Comparison of ENCODE assay signal across 11 mouse cellular contexts in the genomic region with DNA sequence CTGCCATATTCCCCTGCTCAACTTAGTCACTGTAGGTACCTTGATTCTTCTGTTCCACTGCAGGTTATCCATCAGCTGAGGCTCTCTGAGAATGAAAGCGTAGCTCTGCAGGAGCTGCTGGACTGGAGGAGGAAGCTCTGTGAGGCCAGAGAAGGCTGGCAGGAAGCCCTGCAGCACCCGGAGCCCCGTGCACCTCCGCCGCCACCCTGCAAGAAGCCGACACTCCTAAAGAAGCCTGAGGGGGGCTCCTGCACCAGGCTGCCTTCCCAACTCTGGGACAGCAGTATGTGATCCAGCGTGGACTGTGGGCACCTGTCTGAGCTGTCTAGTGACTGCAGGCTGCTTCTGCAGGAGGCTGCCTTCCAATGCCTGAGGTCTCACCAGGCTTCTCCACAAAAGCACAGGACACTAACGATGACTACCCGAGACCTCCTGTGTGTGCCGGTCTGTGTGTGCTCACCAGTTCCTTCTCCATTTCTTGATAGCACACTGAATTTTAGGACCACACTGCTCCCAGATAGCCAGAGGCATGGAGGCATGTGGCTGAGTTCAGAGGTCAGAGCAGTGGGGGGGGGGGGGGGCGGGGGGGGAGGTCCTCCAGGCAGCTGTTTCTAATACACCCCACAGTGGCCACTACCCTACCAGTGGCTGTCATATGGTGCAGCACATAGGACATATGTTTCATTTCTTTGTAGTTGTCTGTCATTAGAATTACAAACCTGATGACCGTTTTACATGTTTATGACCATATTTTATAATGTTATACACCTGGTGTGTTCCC.
DNase-seq lines count a peak whose midpoint lies in the region; ATAC-seq lines count a peak whose summit lies in the region.
"Had no signal": no experiment of that assay in that cellular context is flagged by ENCODE, and none has a peak within 500 bp of the region (broad histone marks: within the 10 kb centered on the region; RNA-seq: fewer than 3 reads in every experiment).

No protein-coding gene starts in this region.

- H3K4me3 ChIP-seq in heart, embryonic 15.5 days = no peak overlapping the region
- H3K4me3 ChIP-seq in heart, embryonic 10.5 days = no peak overlapping the region
- H3K4me3 ChIP-seq in neural tube, embryonic 15.5 days (replicated peaks) = no peak overlapping the region
- H3K4me3 ChIP-seq in limb, embryonic 11.5 days (ENCODE audit: low read depth, low read length) = no peak overlapping the region

- H3K9ac ChIP-seq in heart, embryonic 15.5 days = no peak overlapping the region
- H3K9ac ChIP-seq in neural tube, embryonic 15.5 days (replicated peaks) = no peak overlapping the region
- no peak overlapping the region for H3K9ac ChIP-seq in limb, embryonic 11.5 days (ENCODE audit: low read length)

- H3K4me1 ChIP-seq in heart, embryonic 15.5 days (replicated peaks) = no peaks in the 10 kb centered on the region
- peaks cover 17% of the 10 kb centered on the region for H3K4me1 ChIP-seq in heart, embryonic 10.5 days
- peaks cover 11% of the 10 kb centered on the region; the same call in 1 of the 2 replicates for H3K4me1 ChIP-seq in neural tube, embryonic 15.5 days
- H3K4me1 ChIP-seq in limb, embryonic 11.5 days (ENCODE audit: control insufficient read depth, insufficient read depth, low read length) = peaks cover 12% of the 10 kb centered on the region

- no peak for ATAC-seq in heart, embryonic 15.5 days (replicated peaks; ENCODE audit: insufficient number of reproducible peaks, insufficient read depth, low FRiP score, low read depth)
- ATAC-seq in neural tube, embryonic 15.5 days (ENCODE audit: low FRiP score) = no peak
- peak; percentile 14; the same call in 1 of the 2 replicates for ATAC-seq in limb, embryonic 11.5 days (ENCODE audit: insufficient number of reproducible peaks, low FRiP score, low TSS enrichment, low read depth)
- ATAC-seq in megakaryocyte progenitor cell, adult 5-6 weeks (replicated peaks; ENCODE audit: poor library complexity) = peak; percentile 64
- ATAC-seq: lung, postnatal 0 days had no signal

- WGBS in heart, embryonic 15.5 days = 62% methylated on average over 12 of the region's 12 CpGs
- 61% methylated on average over 12 of the region's 12 CpGs for WGBS in heart, embryonic 10.5 days
- WGBS in neural tube, embryonic 15.5 days = 67% methylated on average over 12 of the region's 12 CpGs
- 30% methylated on average over 12 of the region's 12 CpGs for WGBS in limb, embryonic 11.5 days

- no peaks in the 10 kb centered on the region for H3K9me3 ChIP-seq in heart, embryonic 15.5 days (replicated peaks)
- H3K9me3 ChIP-seq in heart, embryonic 10.5 days = no peaks in the 10 kb centered on the region
- H3K9me3 ChIP-seq in neural tube, embryonic 15.5 days (replicated peaks) = no peaks in the 10 kb centered on the region
- no peaks in the 10 kb centered on the region for H3K9me3 ChIP-seq in limb, embryonic 11.5 days (ENCODE audit: control insufficient read depth, low read length)

- DNase-seq in heart, embryonic 10.5 days (ENCODE audit: low spot score) = no peak
- peak; percentile 26 for DNase-seq in neural tube, embryonic 10.5 days (ENCODE audit: extremely low spot score, low spot score)
- DNase-seq in limb, embryonic 11.5 days (ENCODE audit: low spot score) = peak; percentile 32
- DNase-seq in right cerebral cortex, postnatal 14 days = no peak
- no peak for DNase-seq in ovary, adult 18-20 months (ENCODE audit: low spot score)
- DNase-seq: cerebellum, adult 11 months; gastrocnemius, postnatal 36 days had no signal

- no peak overlapping the region for H3K27ac ChIP-seq in heart, embryonic 15.5 days
- no peak overlapping the region for H3K27ac ChIP-seq in heart, embryonic 10.5 days
- H3K27ac ChIP-seq in neural tube, embryonic 15.5 days (replicated peaks) = no peak overlapping the region
- H3K27ac ChIP-seq in limb, embryonic 11.5 days (replicated peaks; ENCODE audit: low read depth, low read length) = no peak overlapping the region

- no peaks in the 10 kb centered on the region for H3K27me3 ChIP-seq in heart, embryonic 15.5 days
- no peaks in the 10 kb centered on the region for H3K27me3 ChIP-seq in heart, embryonic 10.5 days (ENCODE audit: insufficient read depth, poor library complexity, severe bottlenecking)
- H3K27me3 ChIP-seq in neural tube, embryonic 15.5 days (replicated peaks) = no peaks in the 10 kb centered on the region
- H3K27me3 ChIP-seq in limb, embryonic 11.5 days (ENCODE audit: control insufficient read depth, insufficient read depth, low read length) = no peaks in the 10 kb centered on the region

- peak overlapping the region; percentile 32; the same call in 1 of the 2 replicates for H3K4me2 ChIP-seq in heart, embryonic 15.5 days
- H3K4me2 ChIP-seq in neural tube, embryonic 15.5 days = no peak overlapping the region
- no peak overlapping the region for H3K4me2 ChIP-seq in limb, embryonic 11.5 days (ENCODE audit: low read depth, severe bottlenecking)

- no peaks in the 10 kb centered on the region for H3K36me3 ChIP-seq in heart, embryonic 15.5 days
- no peaks in the 10 kb centered on the region for H3K36me3 ChIP-seq in heart, embryonic 10.5 days
- H3K36me3 ChIP-seq in neural tube, embryonic 15.5 days = no peaks in the 10 kb centered on the region
- H3K36me3 ChIP-seq in limb, embryonic 11.5 days (ENCODE audit: control insufficient read depth, insufficient read depth, low read length) = no peaks in the 10 kb centered on the region

Comparison
In these comparisons a context has a peak if more than half of its experiments do, and no peak if none do; other contexts are left out.
1. ATAC-seq: peak in limb, embryonic 11.5 days (single experiment) and megakaryocyte progenitor cell, adult 5-6 weeks (single experiment); none in heart, embryonic 15.5 days (single experiment) and neural tube, embryonic 15.5 days (single experiment).
2. DNase-seq: peak in neural tube, embryonic 10.5 days (single experiment) and limb, embryonic 11.5 days (single experiment); none in heart, embryonic 10.5 days (single experiment), right cerebral cortex, postnatal 14 days (single experiment) and ovary, adult 18-20 months (single experiment).